Mouse (Mus musculus) MEL (cell line): Measurements from ENCODE around the gene Gm20671. TPM values are rescaled to one million over a fixed set of nuclear protein-coding genes. Genes with fewer than 3 reads are reported as not detected.
"Not testable (repeated sequence)": the region's sequence is repeated elsewhere in the genome, so short reads cannot be mapped to it uniquely, and the experiment has no call there.

ENCODE experiments used
- DNase-seq: peaks from one replicate; pipeline ENCODE4 v3.0.0; 2011; ENCODE audit warnings: low read depth, low spot score
- H3K27ac ChIP-seq: 2 replicates; pipeline ENCODE4 v1.5.1; 2012; ENCODE audit warnings: low read depth, mild to moderate bottlenecking, control low read depth, low read length, moderate library complexity; ENCODE audit not compliant: control insufficient read depth
- H3K27me3 ChIP-seq, 2 experiments: fragments of 150-350 bp in 1 of 2; sonication (generic) in 1 of 2; 2 replicates each; pipeline ENCODE4 v1.6.1; 2012; ENCODE audit warnings: low read length in 2 of 2, mild to moderate bottlenecking in 2 of 2, improper control_type of control experiment in 1 of 2, moderate library complexity in 1 of 2; ENCODE audit not compliant: insufficient read depth in 2 of 2, control insufficient read depth in 1 of 2
- H3K36me3 ChIP-seq, 2 experiments: 2 replicates each; pipeline ENCODE4 v1.6.1; 2012 to 2014; ENCODE audit warnings: low read length in 2 of 2, improper control_type of control experiment in 1 of 2, inconsistent platforms in 1 of 2, mild to moderate bottlenecking in 1 of 2; ENCODE audit not compliant: insufficient read depth in 2 of 2, control insufficient read depth in 1 of 2
- H3K4me1 ChIP-seq, 2 experiments: fragments of 150-350 bp in 1 of 2; sonication (generic) in 1 of 2; 2 replicates each; pipeline ENCODE4 v1.6.1; 2012; ENCODE audit warnings: low read length in 2 of 2, improper control_type of control experiment in 1 of 2, mild to moderate bottlenecking in 1 of 2; ENCODE audit not compliant: insufficient read depth in 2 of 2, control insufficient read depth in 1 of 2
- H3K4me3 ChIP-seq, 2 experiments: fragments of 150-350 bp in 1 of 2; sonication (generic) in 1 of 2; 2 replicates each; pipeline ENCODE4 v1.5.1; 2012; ENCODE audit warnings: low read depth in 2 of 2, low read length in 2 of 2, mild to moderate bottlenecking in 2 of 2, moderate library complexity in 2 of 2, control low read depth in 1 of 2, improper control_type of control experiment in 1 of 2; ENCODE audit not compliant: control insufficient read depth in 1 of 2, insufficient read depth in 1 of 2
- H3K79me2 ChIP-seq: 2 replicates; pipeline ENCODE4 v1.6.1; 2012; ENCODE audit warnings: mild to moderate bottlenecking, low read length, moderate library complexity; ENCODE audit not compliant: control insufficient read depth, poor library complexity, insufficient read depth
- H3K9ac ChIP-seq: 2 replicates; pipeline ENCODE4 v1.6.1; 2012; ENCODE audit warnings: low read depth, mild to moderate bottlenecking, control low read depth, low read length, moderate library complexity; ENCODE audit not compliant: control insufficient read depth, poor library complexity, severe bottlenecking
- H3K9me3 ChIP-seq: fragments of 150-350 bp; sonication (generic); replicated peaks from 2 replicates; pipeline ENCODE4 v1.6.1; 2012; ENCODE audit warnings: mild to moderate bottlenecking, low read length, improper control_type of control experiment, moderate library complexity; ENCODE audit not compliant: insufficient read depth
- BHLHE40 ChIP-seq: IDR thresholded peaks from 2 replicates; pipeline ENCODE4 v1.6.1; 2012; ENCODE audit warnings: low read depth, mild to moderate bottlenecking, inconsistent platforms, low read length, improper control_type of control experiment, borderline replicate concordance
- CHD2 ChIP-seq: IDR thresholded peaks from 2 replicates; pipeline ENCODE4 v1.6.1; 2011; ENCODE audit warnings: low read length, improper control_type of control experiment
- E2F4 ChIP-seq: IDR thresholded peaks from 2 replicates; pipeline ENCODE4 v1.6.1; 2011; ENCODE audit warnings: low read depth, low read length, improper control_type of control experiment, borderline replicate concordance
- EP300 ChIP-seq, 2 experiments: IDR thresholded peaks; 2 replicates each; pipeline ENCODE4 v1.6.1; 2011; ENCODE audit warnings: improper control_type of control experiment in 2 of 2, low read length in 2 of 2, low read depth in 1 of 2, mild to moderate bottlenecking in 1 of 2
- GATA1 ChIP-seq: IDR thresholded peaks from 2 replicates; pipeline ENCODE4 v1.6.1; 2011; ENCODE audit warnings: low read depth, low read length, improper control_type of control experiment
- MEF2A ChIP-seq: IDR thresholded peaks from 2 replicates; pipeline ENCODE4 v1.6.1; 2014; ENCODE audit warnings: low read depth, mild to moderate bottlenecking, inconsistent platforms, low read length, improper control_type of control experiment; ENCODE audit not compliant: poor library complexity, insufficient replicate concordance, severe bottlenecking; ENCODE audit errors: extremely low read depth
- MYB ChIP-seq: IDR thresholded peaks from 2 replicates; pipeline ENCODE4 v1.6.1; 2011; ENCODE audit warnings: mild to moderate bottlenecking, low read depth, low read length, improper control_type of control experiment
- NRF1 ChIP-seq: IDR thresholded peaks from 2 replicates; pipeline ENCODE4 v1.6.1; 2014; ENCODE audit warnings: low read depth, mild to moderate bottlenecking, inconsistent platforms, low read length, improper control_type of control experiment, moderate library complexity; ENCODE audit not compliant: poor library complexity, insufficient read depth, severe bottlenecking
- POLR2A ChIP-seq, 2 experiments: IDR thresholded peaks; 2 replicates each; pipeline ENCODE4 v1.6.1; 2011 to 2012; ENCODE audit warnings: low read length in 2 of 2, mild to moderate bottlenecking in 2 of 2, control low read depth in 1 of 2, improper control_type of control experiment in 1 of 2, low read depth in 1 of 2, moderate library complexity in 1 of 2; ENCODE audit not compliant: control insufficient read depth in 1 of 2, insufficient read depth in 1 of 2, poor library complexity in 1 of 2
- POLR2AphosphoS5 ChIP-seq: IDR thresholded peaks from 2 replicates; pipeline ENCODE4 v1.6.1; 2012; ENCODE audit warnings: low read depth, borderline replicate concordance, mild to moderate bottlenecking, inconsistent platforms, low read length, moderate library complexity, mixed read lengths
- RCOR1 ChIP-seq: IDR thresholded peaks from 2 replicates; pipeline ENCODE4 v1.6.1; 2012; ENCODE audit warnings: low read depth, mild to moderate bottlenecking, inconsistent platforms, low read length, improper control_type of control experiment
- TAL1 ChIP-seq: IDR thresholded peaks from 2 replicates; pipeline ENCODE4 v1.6.1; 2012; ENCODE audit warnings: mild to moderate bottlenecking, inconsistent platforms, low read length, moderate library complexity, mixed read lengths
- TBP ChIP-seq: IDR thresholded peaks from 2 replicates; pipeline ENCODE4 v1.8.0; 2011; ENCODE audit warnings: low read depth, low read length, improper control_type of control experiment
- TCF12 ChIP-seq: IDR thresholded peaks from 2 replicates; pipeline ENCODE4 v1.6.1; 2014; ENCODE audit warnings: low read depth, mild to moderate bottlenecking, inconsistent platforms, low read length, improper control_type of control experiment, moderate library complexity
- UBTF ChIP-seq: IDR thresholded peaks from 2 replicates; pipeline ENCODE4 v1.6.1; 2012; ENCODE audit warnings: low read depth, mild to moderate bottlenecking, inconsistent platforms, low read length, improper control_type of control experiment, moderate library complexity, borderline replicate concordance; ENCODE audit not compliant: insufficient read depth
- USF1 ChIP-seq: IDR thresholded peaks from 2 replicates; pipeline ENCODE4 v1.6.1; 2014; ENCODE audit warnings: low read depth, mild to moderate bottlenecking, inconsistent platforms, low read length, improper control_type of control experiment, moderate library complexity
- ZC3H11A ChIP-seq: IDR thresholded peaks from 2 replicates; pipeline ENCODE4 v1.6.1; 2012; ENCODE audit warnings: low read depth, mild to moderate bottlenecking, inconsistent platforms, low read length, improper control_type of control experiment
- polyA plus RNA-seq, 2 experiments: library from polyadenylated mRNA; stranded (reverse) in 1 of 2; unstranded in 1 of 2; fragments of >175 nt in 1 of 2; fragments of >200 nt in 1 of 2; gene quantifications; 2 replicates each; pipeline versions ENCODE4 v1.2.1 to v1.2.4; 2012; ENCODE audit warnings: low replicate concordance in 2 of 2, low read depth in 1 of 2; ENCODE audit not compliant: insufficient read length in 2 of 2, insufficient read depth in 1 of 2, missing spikeins in 1 of 2
- total RNA-seq: library from RNA; depleted of rRNA; stranded (reverse); fragments of 300-350 nt; gene quantifications from 2 replicates; pipeline ENCODE4 v1.2.3, GENCODE M21; 2012

The Gm20671 gene
- total and polyA plus RNA-seq, 3 experiments = 7.3 TPM; not detected in 2

DNA sequence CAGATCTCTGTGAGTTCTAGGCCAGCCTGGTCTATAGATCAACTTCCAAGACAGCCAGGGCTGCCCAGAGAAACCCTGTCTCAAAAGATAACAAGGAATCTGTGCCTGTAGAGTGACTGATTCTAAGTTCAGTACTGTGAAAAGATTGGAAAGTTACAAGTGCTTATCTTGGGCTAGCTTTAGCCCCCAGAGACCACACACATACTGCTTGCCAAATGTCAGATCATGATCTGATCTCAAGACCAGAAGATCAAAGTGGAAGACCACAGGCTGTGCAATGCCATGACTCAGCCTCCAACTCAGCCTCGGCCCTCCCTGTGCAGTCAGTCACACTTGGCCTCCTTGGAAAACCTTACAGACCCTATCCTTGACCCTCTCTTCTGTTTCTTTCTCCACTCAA, 7.6 kb upstream of the Gm20671 start:
- H3K79me2 ChIP-seq = peaks cover 2% of the 10 kb centered on the region; the same call in 1 of the 2 replicates
- no peaks in the 10 kb centered on the region for H3K27me3 ChIP-seq
- TF ChIP-seq EP300 (IDR thresholded peaks at IDR 0.05; ENCODE audit: low read depth in 1 of 2, low read length in 2 of 2) (peak in 1 of 2 experiments; percentile 30; a peak in 1 of 4 replicates), TAL1 (peak; percentile 41), POLR2AphosphoS5 (no peak), UBTF (no peak), GATA1 (peak; percentile 53), TCF12 (0 out of 2 replicates have a peak, but pooled peaks have one; percentile 12), RCOR1 (peak; percentile 90)
- no peak overlapping the region for H3K27ac ChIP-seq
- no peak overlapping the region for H3K9ac ChIP-seq
- H3K9me3 ChIP-seq = no peaks in the 10 kb centered on the region
- peaks cover 0 to 59% of the 10 kb centered on the region in 2 experiments; a peak in 3 of 4 replicates for H3K36me3 ChIP-seq
- H3K4me1 ChIP-seq = no peaks in the 10 kb centered on the region
- DNase-seq = no peak
- no peak overlapping the region for H3K4me3 ChIP-seq

- no peaks in the 10 kb centered on the region for H3K4me1 ChIP-seq
- peaks cover 5% of the 10 kb centered on the region for H3K79me2 ChIP-seq
- H3K9me3 ChIP-seq = no peaks in the 10 kb centered on the region
- peaks cover 0 to 54% of the 10 kb centered on the region in 2 experiments; a peak in 3 of 4 replicates for H3K36me3 ChIP-seq
- H3K9ac ChIP-seq = no peak overlapping the region
- H3K27me3 ChIP-seq = no peaks in the 10 kb centered on the region
- no peak overlapping the region for H3K27ac ChIP-seq
- no peak for TF ChIP-seq POLR2A (IDR thresholded peaks at IDR 0.05; ENCODE audit: control insufficient read depth in 1 of 2, insufficient read depth in 1 of 2, low read depth in 1 of 2, low read length in 2 of 2, poor library complexity in 1 of 2)
- no peak for TF ChIP-seq RCOR1
- DNase-seq = no peak
- no peak overlapping the region for H3K4me3 ChIP-seq
Measured at GRCm38 (mm10) chr5:32830054-32830453, 3.1 kb upstream of the Gm20671 start.

- not testable (repeated sequence) for H3K27me3 ChIP-seq, H3K9me3 ChIP-seq, H3K9ac ChIP-seq, H3K27ac ChIP-seq, H3K79me2 ChIP-seq, H3K4me3 ChIP-seq, H3K4me1 ChIP-seq, DNase-seq
- peaks cover 0 to 52% of the 10 kb centered on the region in 2 experiments; a peak in 2 of 4 replicates for H3K36me3 ChIP-seq
Measured at GRCm38 (mm10) chr5:32828766-32829165, 1.9 kb upstream of the Gm20671 start.

- no peak for DNase-seq
- Histone ChIP-seq H3K9me3 (no peaks in the 10 kb centered on the region), H3K4me3 (no peak overlapping the region), H3K27ac (no peak overlapping the region), H3K9ac (no peak overlapping the region), H3K4me1 (no peaks in the 10 kb centered on the region), H3K36me3 (peaks cover 0 to 51% of the 10 kb centered on the region in 2 experiments; a peak in 2 of 4 replicates), H3K79me2 (peaks cover 2% of the 10 kb centered on the region; the same call in 1 of the 2 replicates), H3K27me3 (no peaks in the 10 kb centered on the region)
- TF ChIP-seq MEF2A (no peak), CHD2 (no peak), POLR2AphosphoS5 (no peak), MYB (no peak), USF1 (no peak), EP300 (IDR thresholded peaks at IDR 0.05; ENCODE audit: low read depth in 1 of 2, low read length in 2 of 2) (no peak), TBP (no peak), E2F4 (no peak), ZC3H11A (no peak), UBTF (no peak), RCOR1 (no peak), BHLHE40 (no peak), NRF1 (no peak), GATA1 (no peak)
Measured at GRCm38 (mm10) chr5:32820471-32820870, 6.4 kb downstream of the Gm20671 start.
